Mouse (Mus musculus): ENCODE results near the gene Gm10799.

DNA sequence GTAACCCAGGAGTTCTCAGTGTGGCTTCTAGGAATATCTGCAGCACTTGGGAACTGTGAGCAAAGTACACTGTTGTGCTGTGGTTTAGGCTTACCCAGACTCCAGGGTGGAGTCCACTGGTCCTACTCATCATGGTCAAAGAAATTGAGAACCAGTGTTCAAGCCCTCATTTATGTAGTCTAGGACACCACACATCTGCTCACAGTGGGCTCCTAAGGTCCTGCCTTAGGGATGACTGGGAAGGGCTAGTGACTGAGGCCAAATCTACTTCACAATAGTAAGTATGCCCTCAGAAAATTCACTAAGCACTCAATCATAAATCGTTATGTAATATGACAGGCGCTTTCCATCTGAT is 30.9 kb upstream of the Gm10799 start:
- TF ChIP-seq CTCF (conservative IDR thresholded peaks at IDR 0.05; ENCODE audit: insufficient read depth, insufficient read length, low read depth, low read length) (no peak), POLR2A (IDR thresholded peaks at IDR 0.05; ENCODE audit: low read depth, low read length) (no peak)
